Mouse (Mus musculus): ENCODE results near the gene Spata31d1b. TPM values are rescaled to one million over a fixed set of nuclear protein-coding genes. Genes with fewer than 3 reads are reported as not detected.

Spata31d1b gene
- total and polyA plus RNA-seq, 2 experiments from 2014 or later, result not detected

GRCm38 (mm10) chr13:59671521-59671920, 40.6 kb upstream of the Spata31d1b start:
- Histone ChIP-seq H3K4me3 (ENCODE audit: low read depth, low read length) (no peak overlapping the region), H3K27me3 (ENCODE audit: control insufficient read depth, insufficient read depth, low read length) (no peaks in the 10 kb centered on the region), H3K4me2 (ENCODE audit: low read depth, low read length) (no peak overlapping the region), H3K9me3 (replicated peaks; ENCODE audit: control insufficient read depth, low read length) (no peaks in the 10 kb centered on the region), H3K4me1 (ENCODE audit: control insufficient read depth, insufficient read depth) (peaks cover 11% of the 10 kb centered on the region), H3K27ac (ENCODE audit: low read depth) (no peak overlapping the region), H3K36me3 (replicated peaks; ENCODE audit: control insufficient read depth, insufficient read depth, low read length) (no peaks in the 10 kb centered on the region), H3K9ac (replicated peaks; ENCODE audit: low read depth, low read length) (no peak overlapping the region)
- ATAC-seq (ENCODE audit: insufficient read depth, low read depth) (no peak), DNase-seq (ENCODE audit: low spot score) (no peak)
- WGBS, result 68% methylated on average over 2 of the region's 2 CpGs
- TF ChIP-seq CTCF (IDR thresholded peaks at IDR 0.05; ENCODE audit: low read depth), result no peak

- TF ChIP-seq CTCF (IDR thresholded peaks at IDR 0.05; ENCODE audit: low read depth), result no peak
- no peak for TF ChIP-seq EP300 (IDR thresholded peaks at IDR 0.05; ENCODE audit: low read depth)
- WGBS, result 65% methylated on average over 6 of the region's 6 CpGs
- DNase-seq (ENCODE audit: low spot score), result no peak
- no peaks in the 10 kb centered on the region for H3K27me3 ChIP-seq (ENCODE audit: control insufficient read depth, insufficient read depth, low read length)
- H3K4me2 ChIP-seq (ENCODE audit: low read depth, low read length), result no peak overlapping the region
- H3K9me3 ChIP-seq (replicated peaks; ENCODE audit: control insufficient read depth, low read length), result no peaks in the 10 kb centered on the region
- H3K4me1 ChIP-seq (ENCODE audit: control insufficient read depth, insufficient read depth), result peaks cover 11% of the 10 kb centered on the region
- H3K4me3 ChIP-seq (ENCODE audit: low read depth, low read length), result no peak overlapping the region
- H3K27ac ChIP-seq (ENCODE audit: low read depth), result no peak overlapping the region
- H3K36me3 ChIP-seq (replicated peaks; ENCODE audit: control insufficient read depth, insufficient read depth, low read length), result no peaks in the 10 kb centered on the region
- ATAC-seq (ENCODE audit: insufficient read depth, low read depth), result no peak
- no peak overlapping the region for H3K9ac ChIP-seq (replicated peaks; ENCODE audit: low read depth, low read length)
Measured at GRCm38 (mm10) chr13:59672248-59672647, 39.8 kb upstream of the Spata31d1b start.

- Histone ChIP-seq H3K4me1 (ENCODE audit: control insufficient read depth, insufficient read depth) (peaks cover 8% of the 10 kb centered on the region), H3K9ac (replicated peaks; ENCODE audit: low read depth, low read length) (no peak overlapping the region), H3K4me3 (ENCODE audit: low read depth, low read length) (no peak overlapping the region), H3K9me3 (replicated peaks; ENCODE audit: control insufficient read depth, low read length) (no peaks in the 10 kb centered on the region), H3K27me3 (ENCODE audit: control insufficient read depth, insufficient read depth, low read length) (no peaks in the 10 kb centered on the region), H3K27ac (ENCODE audit: low read depth) (no peak overlapping the region), H3K36me3 (replicated peaks; ENCODE audit: control insufficient read depth, insufficient read depth, low read length) (no peaks in the 10 kb centered on the region), H3K4me2 (ENCODE audit: low read depth, low read length) (no peak overlapping the region)
- no peak for DNase-seq (ENCODE audit: low spot score)
- no peak for ATAC-seq (ENCODE audit: insufficient read depth, low read depth)
- WGBS, result 87% methylated on average over 7 of the region's 7 CpGs
- no peak for TF ChIP-seq CTCF (IDR thresholded peaks at IDR 0.05; ENCODE audit: low read depth)
- TF ChIP-seq EP300 (IDR thresholded peaks at IDR 0.05; ENCODE audit: low read depth), result no peak
Measured at GRCm38 (mm10) chr13:59673597-59673996, 38.5 kb upstream of the Spata31d1b start.

GRCm38 (mm10) chr13:59674215-59674614, 37.9 kb upstream of the Spata31d1b start:
- Histone ChIP-seq H3K4me3 (ENCODE audit: low read depth, low read length) (peak overlapping the region; percentile 80), H3K9me3 (replicated peaks; ENCODE audit: control insufficient read depth, low read length) (no peaks in the 10 kb centered on the region), H3K4me1 (ENCODE audit: control insufficient read depth, insufficient read depth) (peaks cover 8% of the 10 kb centered on the region; the same call in 1 of the 2 replicates), H3K36me3 (replicated peaks; ENCODE audit: control insufficient read depth, insufficient read depth, low read length) (no peaks in the 10 kb centered on the region), H3K9ac (replicated peaks; ENCODE audit: low read depth, low read length) (no peak overlapping the region; the same call in 1 of the 2 replicates), H3K4me2 (ENCODE audit: low read depth, low read length) (peak overlapping the region; percentile 77), H3K27me3 (ENCODE audit: control insufficient read depth, insufficient read depth, low read length) (no peaks in the 10 kb centered on the region), H3K27ac (ENCODE audit: low read depth) (no peak overlapping the region)
- ATAC-seq (ENCODE audit: insufficient read depth, low read depth) (no peak), DNase-seq (ENCODE audit: low spot score) (no peak)
- TF ChIP-seq EP300 (IDR thresholded peaks at IDR 0.05; ENCODE audit: low read depth) (no peak), CTCF (IDR thresholded peaks at IDR 0.05; ENCODE audit: low read depth) (no peak)
- WGBS, result 47% methylated on average over 3 of the region's 3 CpGs

GRCm38 (mm10) chr13:59674761-59675150, 37.3 kb upstream of the Spata31d1b start:
- H3K4me2 ChIP-seq (ENCODE audit: low read depth, low read length), result peak overlapping the region; percentile 77
- WGBS, result 10% methylated on average over 13 of the region's 13 CpGs
- no peak overlapping the region for H3K27ac ChIP-seq (ENCODE audit: low read depth)
- no peaks in the 10 kb centered on the region for H3K27me3 ChIP-seq (ENCODE audit: control insufficient read depth, insufficient read depth, low read length)
- TF ChIP-seq CTCF (IDR thresholded peaks at IDR 0.05; ENCODE audit: low read depth), result no peak
- TF ChIP-seq EP300 (IDR thresholded peaks at IDR 0.05; ENCODE audit: low read depth), result no peak
- no peaks in the 10 kb centered on the region for H3K36me3 ChIP-seq (replicated peaks; ENCODE audit: control insufficient read depth, insufficient read depth, low read length)
- no peak for ATAC-seq (ENCODE audit: insufficient read depth, low read depth)
- H3K9me3 ChIP-seq (replicated peaks; ENCODE audit: control insufficient read depth, low read length), result no peaks in the 10 kb centered on the region
- H3K4me3 ChIP-seq (ENCODE audit: low read depth, low read length), result peak overlapping the region; percentile 80
- H3K4me1 ChIP-seq (ENCODE audit: control insufficient read depth, insufficient read depth), result peaks cover 8% of the 10 kb centered on the region; the same call in 1 of the 2 replicates
- peak overlapping the region; percentile 57 for H3K9ac ChIP-seq (replicated peaks; ENCODE audit: low read depth, low read length)
- no peak for DNase-seq (ENCODE audit: low spot score)

Measured in heart, postnatal 0 days (tissue).